Mouse (Mus musculus): ENCODE measurements at regions not wholly inside any gene's neighbourhood (a gene's known extent, or its start where the extent isn't known, plus 50 kb on each side); places are given as distances from the start of the nearest gene placed in this dataset.

DNA sequence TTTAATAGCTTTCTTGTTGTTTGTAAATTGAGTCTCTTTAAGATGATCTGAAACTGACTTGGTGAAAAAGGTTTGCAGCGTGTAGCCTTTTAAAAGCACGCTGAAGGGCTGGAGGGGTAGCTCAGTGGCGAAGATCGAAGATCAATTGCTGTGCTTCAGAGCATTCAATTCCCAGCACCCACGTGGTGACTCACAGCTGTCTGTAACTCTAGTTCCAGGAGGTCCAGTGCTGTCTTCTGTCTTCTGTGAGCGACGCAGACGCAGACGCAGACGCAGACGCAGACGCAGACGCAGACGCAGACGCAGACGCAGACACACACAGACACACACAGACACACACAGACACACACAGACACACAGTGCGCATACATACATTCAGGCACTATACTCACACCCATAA, 99.1 kb upstream of the Map4k3 start:
- no peak for DNase-seq (ENCODE audit: low spot score in 2 of 2)

DNA sequence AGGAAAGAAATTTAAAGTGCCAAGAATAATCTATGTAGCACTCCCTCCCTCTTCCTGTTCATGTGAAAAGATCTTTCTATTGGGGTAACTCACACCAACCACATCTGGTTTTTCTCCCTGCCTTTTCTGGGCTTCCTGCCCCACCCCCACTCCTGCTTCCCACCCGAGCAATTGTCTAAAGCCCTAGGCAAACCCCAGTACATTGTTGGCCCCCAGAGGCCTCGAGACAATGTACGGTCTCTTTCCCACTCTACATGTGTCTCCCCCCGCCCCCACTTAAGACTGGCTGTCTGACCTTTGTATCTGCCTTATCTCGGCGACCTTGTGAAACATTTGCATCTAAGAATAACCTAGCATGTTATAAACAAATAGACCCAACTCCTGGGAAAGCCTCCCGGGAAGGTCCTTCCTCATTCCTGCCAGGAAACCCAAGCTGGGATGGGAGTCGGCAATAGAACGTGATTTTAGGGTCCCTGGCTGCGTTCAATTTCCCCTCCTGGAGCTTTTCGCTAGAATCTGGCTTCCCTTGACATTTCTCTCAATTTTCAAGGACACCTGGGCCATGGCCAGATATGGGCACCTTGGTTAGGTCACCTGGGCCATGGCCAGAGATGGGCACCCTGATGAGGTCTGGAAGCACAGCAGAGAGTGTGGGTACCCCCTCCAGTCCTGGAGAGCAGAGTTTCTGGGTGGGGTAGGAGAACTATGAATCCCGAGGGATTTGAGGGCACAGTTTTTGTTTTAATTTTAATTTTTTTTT, 97.9 kb upstream of the Map4k3 start:
- DNase-seq (ENCODE audit: low spot score in 2 of 2): no peak

DNA sequence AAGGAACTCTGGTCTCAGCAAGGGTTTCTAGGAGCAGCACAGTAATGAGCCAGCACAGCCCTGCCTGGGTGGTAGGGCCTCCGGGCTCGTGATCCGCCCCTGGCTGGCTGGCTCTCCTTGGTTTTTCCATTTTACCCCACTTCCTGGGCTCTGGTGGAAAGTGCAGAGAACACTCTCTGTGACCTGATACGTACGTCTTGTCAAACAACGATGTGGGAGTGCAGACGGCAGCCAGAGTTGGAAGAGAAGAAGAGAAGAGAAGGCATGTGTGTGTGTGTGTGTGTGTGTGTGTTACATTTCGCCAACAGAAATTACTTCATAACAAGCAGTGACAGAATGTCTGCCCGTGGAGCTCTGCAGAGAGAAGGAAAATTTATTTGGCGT, 97.2 kb upstream of the Map4k3 start:
- no peak for DNase-seq (ENCODE audit: low spot score in 2 of 2)

DNA sequence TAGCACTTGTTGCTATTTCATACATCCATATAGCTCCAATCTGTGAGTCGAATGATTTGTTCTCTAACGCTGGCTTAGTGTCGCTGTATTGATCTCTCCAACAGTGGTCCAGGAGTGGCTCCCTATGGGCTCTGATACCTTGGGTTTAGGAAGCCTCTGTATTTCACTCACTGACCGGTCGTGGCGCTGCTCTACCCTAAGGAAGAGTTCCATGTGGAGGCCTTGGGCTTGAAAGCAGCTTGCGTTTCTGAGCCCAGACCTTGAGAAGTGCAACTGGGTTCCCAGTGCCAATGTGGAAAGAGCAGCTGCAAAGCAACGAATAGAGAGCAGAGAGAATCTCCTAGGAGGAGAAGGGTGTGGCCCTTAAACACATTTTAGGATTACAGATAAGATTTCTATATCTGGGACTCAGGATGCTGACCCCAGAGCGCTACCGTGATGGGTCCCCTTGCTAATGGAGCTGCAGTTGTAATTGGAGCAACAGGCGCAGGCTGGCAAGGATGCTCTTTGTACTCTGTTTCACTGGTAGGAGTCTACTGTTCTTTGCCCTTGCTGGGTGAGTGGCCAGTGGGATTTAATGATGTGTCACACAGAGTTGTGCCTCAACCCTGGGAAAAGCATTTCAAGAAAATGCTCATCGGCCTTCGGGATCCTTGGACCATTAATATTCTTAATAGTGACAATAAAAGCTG, 96.7 kb upstream of the Map4k3 start:
- DNase-seq (ENCODE audit: low spot score in 2 of 2): no peak

DNA sequence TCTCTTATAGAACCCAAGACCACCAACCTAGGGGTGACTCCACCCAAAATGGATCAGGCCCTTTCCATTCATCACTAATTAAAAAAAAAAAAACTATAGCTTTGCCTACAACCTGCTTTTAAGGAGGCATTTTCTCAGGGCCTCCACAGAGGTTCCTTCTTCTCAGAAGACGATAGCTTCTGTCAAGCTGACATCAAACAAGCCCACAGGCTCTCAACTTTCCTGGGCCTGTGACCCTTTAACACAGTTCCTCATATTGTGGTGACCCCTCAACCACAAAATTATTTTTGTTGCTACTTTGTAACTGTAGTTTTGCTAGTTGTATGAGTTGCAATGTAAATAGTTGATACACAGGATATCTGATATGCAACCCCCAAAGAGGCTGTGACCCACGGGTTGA, 96.0 kb upstream of the Map4k3 start:
- DNase-seq (ENCODE audit: low spot score in 2 of 2): no peak

DNA sequence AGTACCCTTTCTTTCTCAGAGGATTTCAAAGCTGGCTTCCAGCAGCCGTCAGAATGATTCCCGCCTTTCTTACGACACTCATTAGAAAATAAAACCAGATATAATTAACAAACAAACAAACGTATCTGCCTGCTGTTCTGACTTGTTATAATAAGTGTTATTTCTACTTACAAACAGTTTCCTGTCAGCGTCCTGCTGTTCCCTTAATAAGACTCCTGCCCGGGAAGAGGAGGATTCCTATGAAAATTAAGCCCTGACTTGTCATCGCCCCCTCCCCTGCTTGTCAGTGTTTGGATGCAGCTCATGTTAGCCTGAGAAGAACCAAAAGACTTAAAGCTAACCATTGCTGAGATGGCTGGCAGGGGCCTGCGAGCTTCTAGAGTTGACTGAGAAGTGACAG, 92.6 kb upstream of the Map4k3 start:
- DNase-seq (ENCODE audit: low spot score in 2 of 2): no peak

DNA sequence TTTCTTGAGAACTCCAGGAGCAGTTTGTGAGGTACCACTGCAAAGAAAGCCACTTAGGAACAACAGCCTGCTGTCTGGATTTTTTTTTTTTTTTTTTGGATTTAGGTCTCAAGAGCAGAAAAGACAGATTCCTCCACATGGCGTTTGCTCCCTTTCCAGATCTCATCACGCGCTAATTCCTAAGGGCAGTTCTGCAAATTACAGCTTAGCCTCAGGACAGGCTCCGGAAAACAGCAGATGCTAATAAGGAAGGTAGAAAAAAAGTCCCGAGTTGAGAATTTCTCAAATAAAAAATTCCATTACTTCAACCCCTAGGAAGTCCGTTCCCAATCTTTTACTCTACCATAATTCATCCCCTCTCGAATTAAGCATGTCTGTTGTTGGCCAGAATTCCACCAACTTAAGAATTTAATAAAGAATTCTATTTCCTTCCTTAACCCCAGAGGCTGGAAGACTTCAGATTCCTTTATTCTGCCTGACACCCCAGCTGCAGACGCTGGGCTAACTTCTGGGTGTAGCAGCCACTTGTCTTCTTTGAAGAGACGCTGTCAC, 90.3 kb upstream of the Map4k3 start:
- DNase-seq (ENCODE audit: low spot score in 2 of 2): no peak

DNA sequence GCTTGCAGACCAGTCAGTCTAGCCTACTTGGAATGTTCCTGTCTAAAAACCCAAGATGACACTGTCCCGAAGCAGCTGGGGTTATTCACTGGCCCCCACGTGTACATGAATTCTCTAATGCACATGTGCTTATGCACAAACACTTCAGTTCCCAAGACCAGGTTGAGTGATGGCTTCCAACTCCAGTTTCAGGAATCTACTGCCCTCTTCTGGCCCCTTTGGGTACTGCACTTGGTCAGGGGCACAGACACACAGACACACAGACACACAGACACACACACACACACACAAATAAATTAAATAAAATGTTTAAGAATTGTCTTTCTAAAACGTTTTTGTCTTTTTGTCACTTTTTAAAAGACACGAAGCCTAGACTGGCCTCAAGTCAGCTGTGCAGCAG, 87.5 kb upstream of the Map4k3 start:
- DNase-seq (ENCODE audit: low spot score in 2 of 2): no peak

DNA sequence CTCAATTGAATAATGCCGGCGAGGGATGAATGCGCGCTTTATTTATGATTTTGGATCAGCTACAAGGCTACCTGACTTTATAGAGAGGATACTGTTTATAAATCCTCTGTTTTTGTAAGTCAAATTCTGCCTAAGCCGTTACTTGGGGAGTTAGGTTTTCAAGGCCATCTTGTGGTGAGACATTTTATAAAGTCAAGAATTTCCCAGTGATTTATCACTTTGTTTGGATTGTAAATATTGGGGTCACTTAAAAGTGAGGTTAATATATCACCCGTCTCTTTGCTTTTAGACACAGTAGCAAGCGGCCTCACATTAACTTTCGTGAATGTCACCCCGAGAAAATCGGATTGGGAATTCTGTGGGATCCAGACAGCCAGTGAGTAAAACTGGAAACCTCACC, 84.9 kb upstream of the Map4k3 start:
- DNase-seq (ENCODE audit: low spot score in 2 of 2): no peak

DNA sequence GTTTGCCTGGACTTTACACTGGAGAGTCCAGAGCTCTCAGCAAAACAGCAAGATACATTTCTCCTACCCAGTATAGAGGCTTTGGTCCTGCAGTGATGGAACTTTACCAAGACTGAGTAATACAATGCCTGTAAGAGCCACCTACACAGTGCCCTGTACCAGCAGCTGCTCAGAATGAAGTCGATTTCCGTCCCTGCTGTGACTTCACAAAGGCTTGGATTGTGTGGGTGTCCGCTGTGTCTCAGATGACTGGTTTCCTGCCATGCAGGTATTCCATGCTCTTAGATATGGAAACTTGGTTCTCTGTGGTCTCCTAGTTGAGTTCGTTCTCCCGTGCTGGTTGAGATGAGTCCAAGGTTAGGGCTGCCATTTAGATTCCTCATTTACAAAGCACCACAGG, 81.0 kb upstream of the Map4k3 start:
- no peak for DNase-seq (ENCODE audit: low spot score in 2 of 2)

DNA sequence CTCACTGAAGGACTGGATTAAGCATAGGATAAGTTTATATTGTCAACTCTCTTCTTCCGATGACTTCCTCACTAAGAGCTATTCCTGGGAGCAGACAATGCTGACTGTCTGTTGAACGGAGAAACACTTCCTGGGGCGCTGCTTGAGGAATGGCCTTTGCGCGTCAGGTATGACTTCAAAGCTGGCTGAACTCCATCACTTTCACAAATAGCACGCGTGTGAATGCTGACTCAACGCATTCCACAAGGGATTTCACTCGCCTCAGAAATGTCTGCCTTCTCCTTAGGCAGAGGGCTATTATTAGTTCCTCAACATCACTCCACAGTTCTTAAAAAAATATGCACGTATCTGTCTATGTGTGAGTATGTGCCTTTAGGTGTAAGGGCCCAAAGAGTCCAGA, 79.8 kb upstream of the Map4k3 start:
- DNase-seq (ENCODE audit: low spot score in 2 of 2): no peak

DNA sequence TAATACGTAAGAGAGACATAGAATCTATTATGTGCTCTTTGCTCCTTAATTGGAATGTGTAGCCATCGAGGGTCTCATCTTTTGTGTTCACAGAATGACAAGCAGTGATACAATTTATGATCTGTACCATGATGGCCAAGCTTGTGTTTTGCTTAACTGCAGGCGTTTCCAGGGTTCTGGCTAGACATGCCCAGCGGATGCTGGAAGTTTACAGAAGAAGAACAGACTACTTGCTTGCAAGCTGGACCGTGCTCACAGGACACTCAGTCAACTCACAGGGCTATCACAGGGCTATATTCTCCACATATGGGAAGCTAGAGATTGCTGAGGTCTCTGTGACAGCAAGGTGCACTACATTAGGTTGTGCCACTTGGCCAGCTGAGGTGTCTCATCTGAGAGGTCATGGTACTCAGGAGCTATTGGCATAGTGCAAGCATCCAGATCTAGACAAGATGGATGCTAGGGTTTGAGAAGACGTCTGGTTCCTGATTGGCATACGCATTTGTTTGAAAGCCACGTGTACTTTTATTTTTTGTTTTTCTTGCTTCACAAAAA, 75.2 kb upstream of the Map4k3 start:
- no peak for DNase-seq (ENCODE audit: low spot score in 2 of 2)

DNA sequence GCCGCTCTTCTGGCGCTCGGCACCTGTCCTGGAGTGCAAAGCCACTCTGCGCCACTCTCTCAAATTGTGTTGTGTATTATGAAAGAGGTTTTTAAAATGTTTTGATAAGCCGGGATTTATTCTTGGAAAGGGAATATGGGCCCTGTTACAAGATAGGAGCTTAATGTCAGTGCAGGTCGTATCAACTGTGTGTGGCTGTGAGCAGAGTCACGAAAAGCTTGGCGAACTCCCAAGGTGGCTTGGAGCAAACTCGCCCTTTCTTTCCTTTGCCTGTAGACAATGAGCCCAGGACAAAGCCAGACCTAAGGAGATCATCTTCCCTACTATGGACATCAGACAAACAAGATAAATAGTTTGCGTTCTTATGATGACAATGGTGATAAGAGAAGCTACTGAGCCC, 74.3 kb upstream of the Map4k3 start:
- no peak for DNase-seq (ENCODE audit: low spot score in 2 of 2)

DNA sequence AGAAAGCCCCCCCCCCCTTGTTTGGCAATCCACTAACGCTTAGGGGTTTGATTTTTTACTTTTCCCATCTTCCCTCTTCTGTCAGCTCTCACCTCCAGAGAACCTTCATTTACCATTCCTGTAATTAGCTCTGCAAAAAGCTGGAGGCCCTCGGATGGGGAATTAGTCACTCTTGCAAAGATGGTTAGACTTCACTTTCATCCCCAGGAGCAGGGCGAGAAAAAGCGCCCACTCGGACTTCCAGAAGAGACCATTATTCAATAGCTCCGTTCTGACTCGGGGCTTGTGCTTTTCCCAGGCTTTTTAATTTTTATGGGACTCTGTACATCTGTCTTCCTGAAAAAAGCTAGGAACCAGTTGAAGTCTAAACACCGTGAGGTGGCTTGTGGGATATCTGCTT, 73.7 kb upstream of the Map4k3 start:
- peak in 1 of 2 experiments; percentile 36 for DNase-seq (ENCODE audit: low spot score in 2 of 2)

DNA sequence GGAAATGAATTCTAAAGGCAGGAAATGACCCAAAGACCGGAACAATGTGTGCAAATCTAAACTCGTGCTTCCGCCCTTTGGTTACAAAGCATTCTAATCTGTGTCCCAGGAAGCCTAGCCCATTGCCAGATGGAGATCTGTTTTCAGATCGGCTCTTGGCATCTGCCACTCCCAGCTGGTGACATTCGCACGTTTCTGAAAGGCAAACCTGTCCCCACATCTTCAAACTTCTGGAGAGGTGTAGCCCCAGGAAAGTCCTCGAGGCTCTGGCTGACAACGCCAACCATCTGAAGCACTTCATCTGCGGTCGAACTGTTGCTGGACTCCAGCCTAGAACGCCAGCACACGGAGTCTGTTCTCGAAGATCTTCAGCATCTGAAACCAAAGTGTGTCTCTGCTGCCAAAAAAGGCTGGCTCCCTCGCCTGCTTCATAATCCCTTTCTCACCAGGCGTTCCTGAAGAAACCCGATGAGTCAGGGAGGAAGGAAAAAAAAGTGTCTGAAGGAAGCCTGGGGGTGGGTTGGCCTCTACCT, 73.2 kb upstream of the Map4k3 start:
- DNase-seq (ENCODE audit: low spot score in 2 of 2): peak; percentile 67 to 79

DNA sequence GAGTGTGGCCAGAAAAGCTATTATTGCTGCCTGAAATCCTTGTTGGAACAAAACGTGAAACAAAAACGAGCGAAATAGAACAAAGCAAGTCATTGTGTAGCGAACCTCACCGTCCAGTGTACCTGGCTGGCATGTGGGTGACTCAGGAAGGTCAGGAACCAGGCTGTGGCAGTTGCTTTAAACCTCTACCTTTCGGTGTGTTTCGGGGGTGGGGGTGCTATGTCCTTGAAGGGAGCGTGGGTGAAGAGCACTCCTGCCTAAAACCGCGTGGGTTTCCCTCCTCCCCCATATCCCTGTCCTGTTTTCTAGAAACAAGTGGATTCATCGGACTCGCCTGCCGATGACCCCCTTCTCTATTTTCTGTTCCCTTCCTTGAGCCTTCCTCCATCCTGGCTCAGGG, 72.6 kb upstream of the Map4k3 start:
- no peak for DNase-seq (ENCODE audit: low spot score in 2 of 2)

DNA sequence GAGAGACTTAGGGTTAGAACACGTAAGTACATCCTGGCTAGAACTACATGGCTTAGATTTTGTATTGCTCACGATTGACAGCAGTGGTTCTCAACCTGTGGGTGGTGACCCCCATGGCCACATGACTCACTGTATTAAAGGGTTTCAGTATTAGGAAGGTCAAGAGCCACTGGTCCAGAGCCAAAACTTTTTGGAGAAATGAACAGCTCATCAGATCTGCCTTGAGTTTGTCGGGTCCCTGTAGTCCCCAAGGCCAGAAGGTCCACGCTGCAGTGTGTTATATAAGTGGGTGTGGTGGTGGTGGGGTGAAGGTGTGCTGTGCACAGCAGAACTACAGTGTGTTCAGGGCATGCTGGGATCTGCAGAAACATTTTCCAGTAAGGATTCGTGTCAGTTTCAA, 72.2 kb upstream of the Map4k3 start:
- DNase-seq (ENCODE audit: low spot score in 2 of 2): no peak

DNA sequence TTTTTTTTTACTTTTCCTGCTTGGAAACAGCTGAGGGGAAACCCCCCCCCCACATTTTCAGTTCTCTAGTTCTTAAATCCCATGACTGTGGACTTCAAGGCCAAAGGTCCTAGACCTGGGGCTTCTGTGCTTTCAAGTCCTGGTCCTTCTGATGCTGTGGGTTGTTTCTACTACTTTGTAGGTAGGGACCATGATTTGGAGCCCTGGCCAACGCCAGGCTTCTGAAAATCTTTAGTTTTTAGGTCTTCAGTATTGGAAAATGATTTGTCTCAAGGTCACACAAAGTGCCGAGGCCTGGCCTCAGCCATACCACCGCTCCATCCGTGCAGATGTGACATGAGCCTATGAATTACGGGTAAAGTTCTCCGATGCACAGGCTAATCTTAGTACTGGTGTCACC, 70.8 kb upstream of the Map4k3 start:
- no peak for DNase-seq (ENCODE audit: low spot score in 2 of 2)

DNA sequence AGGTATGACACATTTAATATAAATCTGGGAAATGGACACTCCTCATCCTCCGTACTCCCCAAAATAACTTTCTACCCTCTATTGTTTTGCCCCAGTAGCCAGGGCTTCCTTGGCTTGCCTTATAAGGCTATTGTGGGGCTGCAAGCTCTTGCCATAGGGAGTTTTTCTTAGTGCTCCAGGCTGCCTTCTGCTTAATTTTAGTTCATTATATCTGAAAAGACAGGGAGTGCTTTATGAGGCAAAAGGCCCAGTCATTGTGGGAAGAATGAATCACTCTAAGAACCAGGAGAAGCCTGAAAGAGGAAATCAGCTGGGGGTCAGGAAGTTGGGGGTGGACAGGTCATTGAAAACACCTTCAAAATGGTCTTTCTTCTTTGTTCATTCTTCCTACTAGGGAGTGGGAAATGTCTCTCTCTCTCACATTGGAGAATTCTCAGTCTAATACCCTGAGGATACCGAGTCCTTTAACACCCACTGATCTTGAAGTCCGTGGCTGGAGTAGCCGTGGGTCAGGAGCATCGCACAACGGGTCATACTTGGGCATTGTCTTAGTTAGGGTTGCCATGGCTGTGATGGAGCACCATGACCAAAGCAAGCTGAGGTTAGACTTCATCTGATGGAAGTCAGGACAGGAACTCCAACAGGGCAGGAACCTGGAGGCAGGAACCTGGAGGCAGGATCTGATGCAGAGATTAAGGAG, 70.1 kb upstream of the Map4k3 start:
- no peak for DNase-seq (ENCODE audit: low spot score in 2 of 2)

DNA sequence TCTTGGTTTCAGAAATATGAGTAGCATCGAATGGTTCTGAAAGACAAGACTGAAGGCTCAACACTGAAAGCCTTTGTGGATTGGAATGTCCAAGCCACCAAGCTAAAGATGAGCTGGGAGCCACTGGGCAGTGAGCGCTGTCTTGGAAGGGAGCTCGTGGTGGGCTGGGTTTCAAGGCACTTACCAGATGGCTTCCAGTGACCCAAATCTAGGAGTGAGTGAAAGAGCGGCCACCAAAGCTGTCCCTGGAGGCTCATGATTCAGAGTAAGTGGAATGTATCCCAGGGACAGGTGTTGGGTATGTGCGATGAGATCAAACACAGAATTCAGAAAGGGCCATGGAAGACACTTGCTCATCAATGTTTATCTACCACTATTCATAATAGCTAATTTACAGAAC, 68.5 kb upstream of the Map4k3 start:
- DNase-seq (ENCODE audit: low spot score in 2 of 2): no peak

DNA sequence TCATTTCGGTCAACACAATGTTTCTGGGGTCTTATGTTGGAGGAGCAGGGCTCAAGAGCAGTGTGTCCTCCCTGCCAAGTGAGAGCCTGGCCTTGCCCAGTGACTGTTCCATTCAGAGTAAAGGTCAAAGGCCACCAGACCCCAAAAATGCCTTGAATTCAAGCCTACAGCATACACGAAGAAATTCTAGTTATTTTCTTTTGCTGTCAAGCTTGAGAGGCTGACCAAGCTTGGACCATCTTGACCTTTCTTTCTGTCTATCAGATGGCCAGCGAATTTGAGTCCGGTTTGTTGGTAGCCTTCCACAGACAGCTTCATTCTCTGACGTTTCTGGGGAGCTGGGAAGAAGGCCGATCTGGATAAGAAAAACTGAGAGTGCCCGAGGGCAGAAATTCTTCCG, 68.1 kb upstream of the Map4k3 start:
- no peak for DNase-seq (ENCODE audit: low spot score in 2 of 2)

DNA sequence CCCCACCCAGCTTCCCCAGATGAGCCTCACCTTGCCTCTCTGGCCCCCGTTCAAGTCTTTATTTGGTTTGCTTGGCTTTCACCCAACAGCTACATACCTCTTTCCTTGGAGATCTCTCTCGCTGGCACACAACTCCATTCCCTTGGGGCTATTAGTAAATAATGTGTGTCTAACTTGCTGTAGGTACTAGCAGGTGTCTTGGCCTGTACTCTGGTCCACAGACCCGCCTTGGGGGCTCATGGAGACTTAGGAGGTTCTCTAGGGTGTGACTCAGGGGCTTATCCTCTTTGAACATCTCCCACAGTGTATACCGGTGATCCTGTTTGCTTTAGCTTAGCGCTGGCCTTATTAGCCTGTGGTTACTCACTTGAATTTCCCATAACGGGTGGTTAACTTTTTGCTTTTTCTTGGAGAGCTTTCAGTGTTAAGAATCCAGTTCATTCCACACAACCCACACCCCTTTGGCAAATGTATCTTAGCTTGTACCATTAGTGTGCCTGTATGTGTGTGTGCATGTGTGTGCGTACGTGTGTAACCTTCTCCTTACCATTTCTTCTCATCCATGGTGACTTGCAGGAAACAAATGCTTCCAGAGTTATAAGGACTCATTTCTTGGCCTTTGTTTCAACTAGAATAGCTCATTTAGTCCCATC, 67.3 kb upstream of the Map4k3 start:
- no peak for DNase-seq (ENCODE audit: low spot score in 2 of 2)
